Mouse (Mus musculus): ENCODE measurements around the gene Klrb1f. TPM values are rescaled to one million over a fixed set of nuclear protein-coding genes. Genes with fewer than 3 reads are reported as not detected.

The Klrb1f gene
- 0.47 TPM for polyA plus RNA-seq (2014; fragmentation: Illumina TruSeq; extraction: RNeasy Lipid Tissue Mini Kit (QIAGEN cat#74804); ENCODE audit: low read depth, low replicate concordance)

DNA sequence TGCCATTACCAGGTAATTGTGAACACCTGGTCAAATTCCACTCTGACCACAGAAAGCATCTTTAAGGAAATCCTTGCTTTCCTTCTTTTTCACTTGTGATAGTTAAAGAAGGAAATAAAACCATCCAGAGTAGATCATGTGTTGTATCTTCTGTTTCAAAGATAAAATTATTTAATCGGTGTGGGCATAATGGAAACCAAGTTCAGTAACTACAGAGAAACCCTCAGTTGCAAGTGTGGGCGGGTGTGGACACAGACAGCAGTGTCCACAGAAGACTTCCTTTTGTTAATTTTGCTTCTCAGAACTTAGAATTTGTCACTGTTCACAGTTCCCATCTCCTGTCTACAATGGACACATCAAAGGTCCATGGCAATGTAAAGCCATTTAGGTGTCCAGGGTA, at the start of gene Klrb1f:
TSS of gene Klrb1f (plus strand) at position 301 of the 400 bp plus-strand sequence.

DNA sequence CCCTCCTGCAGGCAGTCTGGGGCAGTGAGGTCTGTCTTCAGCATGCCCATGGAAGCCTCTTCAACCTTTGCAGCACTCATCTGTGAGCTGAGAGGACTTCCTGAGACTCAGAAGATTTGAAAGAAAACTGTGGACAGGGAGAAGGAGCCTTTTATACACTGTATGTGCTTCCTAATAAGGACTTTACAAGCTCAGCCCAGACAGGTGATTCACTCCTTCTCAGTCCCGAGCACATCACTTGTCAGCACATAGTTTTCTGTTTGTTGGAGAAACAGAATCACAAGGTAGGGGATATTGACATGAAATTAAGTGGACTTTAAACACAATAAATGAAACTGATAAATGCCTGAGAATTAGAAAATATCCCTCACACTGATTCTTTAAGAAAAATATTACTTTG, 55.1 kb downstream of the Klrb1f start, which contains the start of gene Clec2e:
TSS of gene Clec2e (minus strand) at position 120 of the 400 bp plus-strand sequence.

Other genes starting within 250 kb of the Klrb1f start
- gene Gm44511, start 219.6 kb upstream of the Klrb1f start, polyA plus RNA-seq (2014; fragmentation: Illumina TruSeq; extraction: RNeasy Lipid Tissue Mini Kit (QIAGEN cat#74804); ENCODE audit: low read depth, low replicate concordance), result 0.88 TPM
- 0.91 TPM for gene Klrb1b, start 219.6 kb upstream of the Klrb1f start, polyA plus RNA-seq (2014; fragmentation: Illumina TruSeq; extraction: RNeasy Lipid Tissue Mini Kit (QIAGEN cat#74804); ENCODE audit: low read depth, low replicate concordance)
- 2.3 TPM for gene Clec2i, start 158.3 kb upstream of the Klrb1f start, polyA plus RNA-seq (2014; fragmentation: Illumina TruSeq; extraction: RNeasy Lipid Tissue Mini Kit (QIAGEN cat#74804); ENCODE audit: low read depth, low replicate concordance)
- 2.3 TPM for gene BC035044, start 154.8 kb upstream of the Klrb1f start, polyA plus RNA-seq (2014; fragmentation: Illumina TruSeq; extraction: RNeasy Lipid Tissue Mini Kit (QIAGEN cat#74804); ENCODE audit: low read depth, low replicate concordance)
- gene Clec2g, start 111.5 kb upstream of the Klrb1f start, polyA plus RNA-seq (2014; fragmentation: Illumina TruSeq; extraction: RNeasy Lipid Tissue Mini Kit (QIAGEN cat#74804); ENCODE audit: low read depth, low replicate concordance), result 0.16 TPM
- 0.24 TPM for gene Clec2e, start 55.0 kb downstream of the Klrb1f start, polyA plus RNA-seq (2014; fragmentation: Illumina TruSeq; extraction: RNeasy Lipid Tissue Mini Kit (QIAGEN cat#74804); ENCODE audit: low read depth, low replicate concordance)
- 86.9 TPM for gene Clec2d, start 134.7 kb downstream of the Klrb1f start, polyA plus RNA-seq (2014; fragmentation: Illumina TruSeq; extraction: RNeasy Lipid Tissue Mini Kit (QIAGEN cat#74804); ENCODE audit: low read depth, low replicate concordance)
- 0.68 TPM for gene Cd69, start 229.5 kb downstream of the Klrb1f start, polyA plus RNA-seq (2014; fragmentation: Illumina TruSeq; extraction: RNeasy Lipid Tissue Mini Kit (QIAGEN cat#74804); ENCODE audit: low read depth, low replicate concordance)